Mouse (Mus musculus) myocyte (in vitro differentiated cells): ENCODE measurements at regions not wholly inside any gene's neighbourhood (a gene's known extent, or its start where the extent isn't known, plus 50 kb on each side); places are given as distances from the start of the nearest gene placed in this dataset.

Experiments
- H3K27me3 ChIP-seq: one replicate; pipeline ENCODE4 v1.6.1; 2011; ENCODE audit not compliant: control insufficient read depth, insufficient read depth, insufficient read length
- H3K36me3 ChIP-seq: one replicate; pipeline ENCODE4 v1.6.1; 2011; ENCODE audit not compliant: control insufficient read depth, insufficient read depth
- H3K4me2 ChIP-seq: one replicate; pipeline ENCODE4 v1.6.1; 2011; ENCODE audit warnings: low read depth, control low read depth
- H3K4me3 ChIP-seq: one replicate; pipeline ENCODE4 v1.5.1; 2011; ENCODE audit warnings: mild to moderate bottlenecking, control low read depth, moderate library complexity
- H3K79me2 ChIP-seq: one replicate; pipeline ENCODE4 v1.6.1; 2011; ENCODE audit not compliant: control insufficient read depth, insufficient read depth
- H3ac ChIP-seq: one replicate; pipeline ENCODE4 v1.6.1; 2011; ENCODE audit not compliant: control insufficient read depth, insufficient read length
- CEBPB ChIP-seq: IDR thresholded peaks from 2 replicates; pipeline ENCODE4 v1.6.1; 2011; ENCODE audit warnings: mild to moderate bottlenecking, moderate library complexity; ENCODE audit not compliant: poor library complexity, insufficient read depth, severe bottlenecking
- E2F4 ChIP-seq: IDR thresholded peaks from one replicate; pipeline ENCODE4 v1.6.1; 2011; ENCODE audit warnings: mild to moderate bottlenecking, control low read depth, moderate library complexity; ENCODE audit not compliant: insufficient read depth
- MAX ChIP-seq: IDR thresholded peaks from one replicate; pipeline ENCODE4 v1.6.1; 2011; ENCODE audit warnings: low read depth, mild to moderate bottlenecking, control low read depth
- MYOD1 ChIP-seq, 3 experiments: IDR thresholded peaks; one replicate each; pipeline ENCODE4 v1.6.1; 2011; ENCODE audit warnings: control low read depth in 2 of 3, low read depth in 2 of 3, mild to moderate bottlenecking in 2 of 3, moderate library complexity in 1 of 3; ENCODE audit not compliant: insufficient read length in 2 of 3, control insufficient read depth in 1 of 3
- MYOG ChIP-seq, 3 experiments: IDR thresholded peaks; one replicate each; pipeline ENCODE4 v1.6.1; 2011; ENCODE audit warnings: control low read depth in 2 of 3, low read depth in 2 of 3, mild to moderate bottlenecking in 2 of 3; ENCODE audit not compliant: insufficient read length in 2 of 3, control insufficient read depth in 1 of 3, insufficient read depth in 1 of 3
- POLR2A ChIP-seq: IDR thresholded peaks from one replicate; pipeline ENCODE4 v1.6.1; 2011; ENCODE audit warnings: low read depth, mild to moderate bottlenecking, control low read depth, moderate library complexity; ENCODE audit not compliant: insufficient read length
- POLR2AphosphoS2 ChIP-seq: IDR thresholded peaks from one replicate; pipeline ENCODE4 v1.6.1; 2011; ENCODE audit warnings: low read depth, control low read depth; ENCODE audit not compliant: insufficient read length
- REST ChIP-seq: IDR thresholded peaks from one replicate; pipeline ENCODE4 v1.6.1; 2011; ENCODE audit warnings: mild to moderate bottlenecking, control low read depth, moderate library complexity; ENCODE audit not compliant: insufficient read depth, insufficient read length
- SRF ChIP-seq: IDR thresholded peaks from one replicate; pipeline ENCODE4 v1.6.1; 2011; ENCODE audit warnings: low read depth; ENCODE audit not compliant: control insufficient read depth, insufficient read length
- TCF12 ChIP-seq: IDR thresholded peaks from one replicate; pipeline ENCODE4 v1.6.1; 2011; ENCODE audit warnings: mild to moderate bottlenecking, control low read depth; ENCODE audit not compliant: poor library complexity, insufficient read depth, severe bottlenecking
- TCF3 ChIP-seq: IDR thresholded peaks from one replicate; pipeline ENCODE4 v1.6.1; 2011; ENCODE audit warnings: low read depth, control low read depth; ENCODE audit not compliant: insufficient read length
- USF1 ChIP-seq: IDR thresholded peaks from one replicate; pipeline ENCODE4 v1.6.1; 2011; ENCODE audit warnings: low read depth, mild to moderate bottlenecking, control low read depth, moderate library complexity

- Histone ChIP-seq H3ac (no peak overlapping the region), H3K36me3 (no peaks in the 10 kb centered on the region), H3K4me2 (no peak overlapping the region), H3K79me2 (no peaks in the 10 kb centered on the region), H3K4me3 (no peak overlapping the region), H3K27me3 (no peaks in the 10 kb centered on the region)
- TF ChIP-seq TCF3 (no peak), MAX (no peak), USF1 (no peak), MYOD1 (IDR thresholded peaks at IDR 0.05; ENCODE audit: control insufficient read depth in 1 of 3, insufficient read length in 2 of 3, low read depth in 2 of 3) (no peak), MYOG (IDR thresholded peaks at IDR 0.05; ENCODE audit: control insufficient read depth in 1 of 3, insufficient read depth in 1 of 3, insufficient read length in 2 of 3, low read depth in 2 of 3) (no peak), CEBPB (no peak), REST (no peak), TCF12 (no peak), E2F4 (no peak), POLR2A (no peak), SRF (no peak), POLR2AphosphoS2 (no peak)
Observed at GRCm38 (mm10) chr7:58310096-58310495, 345.9 kb upstream of the Atp10a start.

GRCm38 (mm10) chr7:58322381-58322780 lies 333.6 kb upstream of the Atp10a start:
- Histone ChIP-seq H3K79me2 (no peaks in the 10 kb centered on the region), H3K27me3 (no peaks in the 10 kb centered on the region), H3K36me3 (no peaks in the 10 kb centered on the region), H3K4me3 (no peak overlapping the region), H3K4me2 (no peak overlapping the region), H3ac (no peak overlapping the region)
- TF ChIP-seq REST (no peak), USF1 (no peak), MYOG (IDR thresholded peaks at IDR 0.05; ENCODE audit: control insufficient read depth in 1 of 3, insufficient read depth in 1 of 3, insufficient read length in 2 of 3, low read depth in 2 of 3) (no peak), POLR2AphosphoS2 (no peak), CEBPB (no peak), TCF3 (no peak), E2F4 (no peak), TCF12 (no peak), MYOD1 (IDR thresholded peaks at IDR 0.05; ENCODE audit: control insufficient read depth in 1 of 3, insufficient read length in 2 of 3, low read depth in 2 of 3) (no peak), SRF (no peak), POLR2A (no peak), MAX (no peak)

- no peaks in the 10 kb centered on the region for H3K27me3 ChIP-seq
- no peak overlapping the region for H3ac ChIP-seq
- H3K36me3 ChIP-seq = no peaks in the 10 kb centered on the region
- TF ChIP-seq CEBPB = no peak
- TF ChIP-seq POLR2A = no peak
- no peak for TF ChIP-seq MAX
- no peak for TF ChIP-seq USF1
- no peak for TF ChIP-seq SRF
- TF ChIP-seq REST = no peak
- no peak for TF ChIP-seq E2F4
- no peak for TF ChIP-seq TCF3
- no peak for TF ChIP-seq TCF12
- TF ChIP-seq MYOD1 (IDR thresholded peaks at IDR 0.05; ENCODE audit: control insufficient read depth in 1 of 3, insufficient read length in 2 of 3, low read depth in 2 of 3) = no peak
- TF ChIP-seq POLR2AphosphoS2 = no peak
- TF ChIP-seq MYOG (IDR thresholded peaks at IDR 0.05; ENCODE audit: control insufficient read depth in 1 of 3, insufficient read depth in 1 of 3, insufficient read length in 2 of 3, low read depth in 2 of 3) = no peak
- no peak overlapping the region for H3K4me2 ChIP-seq
- H3K4me3 ChIP-seq = no peak overlapping the region
- H3K79me2 ChIP-seq = no peaks in the 10 kb centered on the region
Observed at GRCm38 (mm10) chr7:58367384-58367783, 288.6 kb upstream of the Atp10a start.

- no peak overlapping the region for H3ac ChIP-seq
- no peak overlapping the region for H3K4me2 ChIP-seq
- TF ChIP-seq REST (no peak), POLR2AphosphoS2 (no peak), TCF12 (no peak), SRF (no peak), E2F4 (no peak), USF1 (no peak), MAX (no peak), MYOG (IDR thresholded peaks at IDR 0.05; ENCODE audit: control insufficient read depth in 1 of 3, insufficient read depth in 1 of 3, insufficient read length in 2 of 3, low read depth in 2 of 3) (no peak), MYOD1 (IDR thresholded peaks at IDR 0.05; ENCODE audit: control insufficient read depth in 1 of 3, insufficient read length in 2 of 3, low read depth in 2 of 3) (no peak), TCF3 (no peak), POLR2A (no peak), CEBPB (no peak)
- no peaks in the 10 kb centered on the region for H3K79me2 ChIP-seq
- H3K36me3 ChIP-seq = no peaks in the 10 kb centered on the region
- no peak overlapping the region for H3K4me3 ChIP-seq
- no peaks in the 10 kb centered on the region for H3K27me3 ChIP-seq
Observed at GRCm38 (mm10) chr7:58383401-58383800, 272.6 kb upstream of the Atp10a start.
